Mouse (Mus musculus) adrenal gland, postnatal 14 days (tissue): ENCODE results near the gene Prl8a1. TPM values are rescaled to one million over a fixed set of nuclear protein-coding genes. Genes with fewer than 3 reads are reported as not detected.

ENCODE experiments used
- DNase-seq: peaks from one replicate; pipeline ENCODE4 v3.0.0; 2021; ENCODE audit warnings: mixed read lengths
- long read RNA-seq, 2 experiments: library from polyadenylated mRNA; stranded (forward); transcript quantifications; one replicate each; pipeline ENCODE4 v2.0.0; 2021
- total RNA-seq: library from RNA; stranded (reverse); gene quantifications from 2 replicates; pipeline ENCODE4 v1.2.3, GENCODE M21; 2021

The Prl8a1 gene
- not detected in 2 replicates for total RNA-seq
- long read RNA-seq, experiment 1: 0 reads
- long read RNA-seq, experiment 2: 0 reads

- no peak for DNase-seq
Observed at GRCm38 (mm10) chr13:27582071-27582470, at the start of gene Prl8a1. TSS of gene Prl8a1 (minus strand) at chr13:27582171.

- DNase-seq: no peak
Observed at GRCm38 (mm10) chr13:27610482-27610881, 28.5 kb upstream of the Prl8a1 start, which contains the start of gene Prl7b1. TSS of gene Prl7b1 (minus strand) at chr13:27610582.

GRCm38 (mm10) chr13:27564506-27564905 is 17.5 kb downstream of the Prl8a1 start, which contains the start of gene Prl8a9:
TSS of gene Prl8a9 (minus strand) at chr13:27564606.
- DNase-seq: no peak

GRCm38 (mm10) chr13:27553336-27553735 is 28.6 kb downstream of the Prl8a1 start:
- no peak for DNase-seq

Other genes with a start within 250 kb of the Prl8a1 start
- 0.41 and 1.5 TPM in 2 replicates for gene Prl8a2, start 236.5 kb downstream of the Prl8a1 start, total RNA-seq
- not detected in 2 replicates for gene Prl2b1, start 191.3 kb downstream of the Prl8a1 start, total RNA-seq
- not detected in 2 replicates for gene Prl8a6, start 143.5 kb downstream of the Prl8a1 start, total RNA-seq
- not detected in 2 replicates for gene Prl8a8, start 69.0 kb downstream of the Prl8a1 start, total RNA-seq
- gene Prl8a9, start 17.6 kb downstream of the Prl8a1 start, total RNA-seq: not detected in 2 replicates
- not detected in 2 replicates for gene Prl7b1, start 28.4 kb upstream of the Prl8a1 start, total RNA-seq
- gene Prl7a1, start 60.3 kb upstream of the Prl8a1 start, total RNA-seq: not detected in 2 replicates
- not detected in 2 replicates for gene Prl7a2, start 85.9 kb upstream of the Prl8a1 start, total RNA-seq
- not detected in 2 replicates for gene Prl7d1, start 134.6 kb upstream of the Prl8a1 start, total RNA-seq
- gene Prl7c1, start 198.6 kb upstream of the Prl8a1 start, total RNA-seq: not detected in 2 replicates
- not detected in 2 replicates for gene Prl2a1, start 219.5 kb upstream of the Prl8a1 start, total RNA-seq